Mouse (Mus musculus): ENCODE data around the gene Nptx1.

Gene Nptx1

GRCm38 (mm10) chr11:119547183-119547921 is at the start of gene Nptx1:
TSS of gene Nptx1 (minus strand) at chr11:119547753.
- peak; percentile 40 for DNase-seq (ENCODE audit: low spot score)

DNA sequence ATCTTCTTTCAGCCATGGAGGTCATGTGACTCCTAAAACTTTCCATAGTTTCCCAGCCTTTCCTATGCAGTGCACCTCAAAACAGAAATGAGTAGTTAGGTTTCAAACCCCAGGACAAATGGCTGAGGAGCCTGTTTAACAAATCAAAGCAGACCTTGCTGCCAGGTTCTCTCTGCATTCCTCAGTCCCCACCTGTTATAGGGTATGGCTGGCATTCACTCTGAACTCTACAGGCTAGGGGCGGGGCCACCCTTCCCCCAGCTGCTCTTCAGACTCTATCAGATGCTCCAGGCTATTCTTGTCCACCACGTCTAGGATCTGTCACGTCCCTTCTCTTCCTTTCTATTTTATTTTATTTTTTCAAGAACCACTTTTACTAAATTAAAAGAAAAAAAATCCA is 46.4 kb upstream of the Nptx1 start:
- no peak for DNase-seq (ENCODE audit: low spot score)

DNA sequence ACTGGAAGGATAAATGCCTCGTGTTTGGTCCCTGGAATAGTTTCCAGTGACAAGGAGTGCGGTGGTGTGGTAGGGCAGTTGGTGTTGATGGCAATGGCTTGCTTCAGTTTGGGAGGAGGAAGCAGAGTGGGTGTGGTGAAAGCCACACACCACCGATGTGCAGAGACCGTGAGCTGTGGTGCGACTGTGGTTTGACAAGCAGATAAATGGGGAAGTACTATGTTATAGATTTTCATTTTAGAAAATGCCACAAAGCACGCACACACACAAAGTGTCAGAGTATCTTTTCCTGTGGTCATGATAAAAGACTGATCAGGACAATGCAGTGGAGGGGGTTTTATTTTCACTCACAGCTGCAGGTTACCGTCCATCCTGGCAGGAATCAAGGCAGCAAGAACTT is 41.7 kb upstream of the Nptx1 start:
- no peak for DNase-seq (ENCODE audit: low spot score)

DNA sequence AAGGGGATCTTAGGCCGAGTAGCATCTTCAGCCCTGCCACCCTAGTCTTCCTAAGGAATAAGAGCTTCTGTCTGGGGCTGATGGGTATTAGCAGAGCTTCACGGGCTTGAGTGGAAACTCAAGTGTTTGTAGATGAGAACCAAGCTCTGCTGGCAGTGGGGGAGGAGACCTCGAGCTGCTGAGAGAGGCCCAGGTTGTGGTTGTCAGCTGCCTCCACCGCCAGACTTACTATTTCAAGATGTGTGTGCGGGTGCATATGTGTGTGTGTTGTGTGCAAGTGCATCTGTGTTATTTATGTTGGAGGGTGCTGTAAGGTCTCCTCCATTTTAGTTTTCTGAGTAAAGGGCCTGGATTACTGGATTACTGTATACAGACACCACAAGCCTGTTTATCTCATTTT is 39.6 kb upstream of the Nptx1 start:
- DNase-seq (ENCODE audit: low spot score), result no peak

DNA sequence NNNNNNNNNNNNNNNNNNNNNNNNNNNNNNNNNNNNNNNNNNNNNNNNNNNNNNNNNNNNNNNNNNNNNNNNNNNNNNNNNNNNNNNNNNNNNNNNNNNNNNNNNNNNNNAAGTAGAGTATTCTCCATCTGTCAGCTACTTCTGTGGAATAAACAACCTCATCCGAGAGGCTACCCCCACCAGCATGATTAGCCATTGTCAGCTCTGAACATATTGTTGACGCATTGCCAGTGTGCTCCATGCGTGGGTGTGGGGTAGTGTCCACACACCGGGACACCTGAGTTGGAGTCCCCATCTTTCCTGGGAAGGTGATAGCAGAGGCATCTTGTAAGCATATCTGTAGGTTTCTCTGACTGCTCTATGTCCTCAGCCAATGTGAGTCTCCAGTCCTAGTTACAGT is 39.0 kb upstream of the Nptx1 start:
- no peak for DNase-seq (ENCODE audit: low spot score)

GRCm38 (mm10) chr11:119577721-119578120 is 30.2 kb upstream of the Nptx1 start:
- DNase-seq (ENCODE audit: low spot score), result no peak

DNA sequence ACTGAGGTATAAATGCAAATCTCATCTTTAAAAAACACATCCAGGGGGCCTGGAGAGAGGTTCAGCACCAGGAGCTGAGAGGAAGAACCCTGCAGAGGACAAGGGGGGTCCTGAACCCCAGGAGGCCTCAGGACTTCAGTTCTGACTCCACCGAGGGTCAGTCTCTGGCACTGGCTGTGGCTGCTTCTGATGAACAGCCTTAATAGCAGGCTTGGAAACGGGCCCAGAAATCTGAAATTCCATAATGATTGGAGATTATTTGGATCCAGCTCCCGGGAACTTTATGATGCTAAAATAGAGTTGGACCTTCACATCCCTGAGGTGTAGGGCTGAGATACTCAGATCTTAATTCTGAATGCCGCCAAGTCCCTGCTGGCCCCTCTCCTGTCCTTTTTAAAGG is 29.3 kb upstream of the Nptx1 start:
- DNase-seq (ENCODE audit: low spot score), result no peak

DNA sequence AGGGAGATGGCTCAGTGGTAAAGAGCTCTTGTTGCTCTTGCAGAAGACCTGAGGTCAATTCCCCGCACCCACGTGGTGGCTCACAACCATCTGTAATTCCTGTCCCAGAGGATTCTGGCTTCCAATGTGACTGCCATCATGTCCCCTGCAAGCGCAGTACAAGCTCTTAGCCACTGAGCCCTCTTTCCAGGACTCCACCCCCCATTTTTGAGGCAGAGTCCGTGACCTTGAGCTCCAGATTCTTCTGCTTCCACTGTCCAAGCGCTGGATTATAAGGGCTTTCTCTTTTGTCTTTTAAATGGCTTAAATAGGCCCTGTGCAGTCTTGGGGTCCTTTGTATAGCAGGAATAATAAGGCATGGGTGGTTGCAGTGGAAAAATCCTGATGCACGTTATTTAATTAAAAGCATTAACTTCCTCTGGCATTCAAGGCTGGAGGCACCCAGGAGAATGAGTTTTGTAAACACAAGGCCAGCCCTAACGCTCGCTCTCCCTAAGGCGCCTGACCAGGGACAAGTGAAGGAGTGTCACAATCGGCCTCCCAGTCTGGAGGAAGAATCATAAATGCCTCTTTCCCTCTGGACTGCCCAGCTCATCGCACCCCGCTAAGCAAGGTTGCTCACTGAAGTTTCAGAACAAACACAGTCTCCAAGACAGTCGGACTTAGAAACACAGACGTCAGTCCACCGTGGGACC is 24.9 kb upstream of the Nptx1 start:
- DNase-seq (ENCODE audit: low spot score), result no peak

DNA sequence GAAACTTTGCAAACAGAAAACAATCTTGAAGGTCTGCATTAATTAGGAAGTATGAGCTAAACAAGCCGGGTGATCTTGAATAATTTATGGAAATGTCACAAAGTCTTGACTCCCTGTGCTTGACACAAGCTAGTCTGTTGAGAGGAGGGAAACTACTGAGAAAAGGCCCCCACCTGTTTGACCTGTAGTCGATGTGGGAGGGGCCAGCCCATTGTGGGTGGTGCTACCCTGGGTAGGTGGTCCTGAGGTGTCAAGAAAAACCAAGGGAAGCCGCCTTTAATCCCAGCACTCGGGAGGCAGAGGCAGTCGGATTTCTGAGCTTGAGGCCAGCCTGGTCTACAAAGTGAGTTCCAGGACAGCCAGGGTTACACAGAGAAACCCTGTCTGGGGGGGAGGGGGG is 18.6 kb upstream of the Nptx1 start:
- DNase-seq (ENCODE audit: low spot score), result no peak

DNA sequence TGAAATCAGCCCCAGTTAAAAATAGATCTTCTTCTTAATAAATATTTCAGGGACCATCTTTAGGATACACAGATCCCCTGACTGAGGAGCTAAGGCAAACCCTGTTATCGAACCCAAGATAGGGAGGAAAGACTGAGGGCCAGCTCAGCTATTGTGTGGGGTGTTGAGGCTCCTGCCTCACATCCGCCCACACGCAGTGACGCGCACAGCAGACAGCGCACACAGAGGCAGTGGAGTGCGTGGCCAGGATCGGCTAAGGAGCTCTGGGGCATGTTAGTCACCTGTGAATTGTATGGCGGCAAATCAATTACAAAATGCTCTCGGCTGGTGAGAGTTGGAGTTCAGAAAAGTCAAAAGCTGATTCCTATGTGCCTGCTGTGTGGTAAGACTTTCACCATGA is 18.1 kb upstream of the Nptx1 start:
- no peak for DNase-seq (ENCODE audit: low spot score)

GRCm38 (mm10) chr11:119565021-119565420 is 17.5 kb upstream of the Nptx1 start:
- DNase-seq (ENCODE audit: low spot score), result no peak

DNA sequence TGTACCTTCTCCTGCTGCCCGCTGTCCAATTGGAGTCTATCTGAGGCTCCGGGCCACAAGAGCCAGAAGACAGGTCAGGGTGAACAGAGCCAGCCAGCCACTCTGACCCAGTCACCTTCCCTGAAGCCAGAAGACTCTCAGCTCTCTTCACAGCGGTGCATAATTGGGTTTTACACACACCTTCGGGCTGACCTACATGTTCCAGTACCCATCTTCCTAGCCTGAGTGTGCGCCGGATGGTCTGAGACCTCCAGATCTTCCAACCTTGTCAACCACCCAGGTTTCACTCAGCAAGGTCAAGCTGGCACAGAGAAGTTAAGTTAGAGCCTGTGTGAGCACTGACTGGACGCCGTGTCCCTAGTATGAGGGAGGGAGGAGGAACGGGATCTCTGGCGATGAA is 16.8 kb upstream of the Nptx1 start:
- DNase-seq (ENCODE audit: low spot score), result no peak

DNA sequence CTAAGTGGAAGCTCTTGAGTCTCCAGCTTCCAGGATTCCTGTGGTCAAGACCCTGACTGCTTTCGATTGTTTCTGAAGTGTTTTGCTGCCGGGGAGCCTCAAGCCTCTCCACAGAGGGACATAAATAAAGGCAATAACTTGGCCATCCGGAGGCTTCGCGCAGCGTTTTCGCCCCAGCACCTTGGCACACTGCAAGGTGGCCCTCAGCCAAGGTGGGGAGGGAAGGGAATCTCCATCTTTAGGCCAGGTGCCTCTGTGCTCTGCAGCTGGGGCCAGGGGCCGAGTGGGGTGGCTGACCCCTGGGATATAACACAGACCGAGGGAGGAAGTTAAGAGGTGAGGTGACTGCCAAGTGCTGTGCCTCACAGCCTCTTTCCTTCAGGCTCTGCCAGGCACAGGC is 15.6 kb upstream of the Nptx1 start:
- no peak for DNase-seq (ENCODE audit: low spot score)

DNA sequence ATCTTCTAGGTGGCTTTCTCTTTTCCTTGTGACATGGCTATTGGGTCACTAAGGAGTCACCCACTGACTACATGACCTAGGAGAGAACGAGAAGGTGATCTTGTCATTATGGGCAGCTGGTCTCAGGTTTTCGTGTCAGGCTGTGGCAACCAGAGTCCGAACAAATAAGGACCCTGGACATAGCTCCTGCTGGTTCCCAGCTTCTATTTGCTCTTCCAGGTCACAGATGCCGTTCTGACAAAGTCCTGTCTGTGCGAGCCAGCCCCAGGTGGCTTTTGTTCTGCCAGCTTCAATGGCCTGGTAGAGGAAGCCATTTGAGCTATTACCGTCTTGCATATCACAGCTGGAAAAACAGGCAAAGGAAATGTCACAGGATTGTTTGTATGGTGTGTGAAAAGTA is 14.7 kb upstream of the Nptx1 start:
- no peak for DNase-seq (ENCODE audit: low spot score)

DNA sequence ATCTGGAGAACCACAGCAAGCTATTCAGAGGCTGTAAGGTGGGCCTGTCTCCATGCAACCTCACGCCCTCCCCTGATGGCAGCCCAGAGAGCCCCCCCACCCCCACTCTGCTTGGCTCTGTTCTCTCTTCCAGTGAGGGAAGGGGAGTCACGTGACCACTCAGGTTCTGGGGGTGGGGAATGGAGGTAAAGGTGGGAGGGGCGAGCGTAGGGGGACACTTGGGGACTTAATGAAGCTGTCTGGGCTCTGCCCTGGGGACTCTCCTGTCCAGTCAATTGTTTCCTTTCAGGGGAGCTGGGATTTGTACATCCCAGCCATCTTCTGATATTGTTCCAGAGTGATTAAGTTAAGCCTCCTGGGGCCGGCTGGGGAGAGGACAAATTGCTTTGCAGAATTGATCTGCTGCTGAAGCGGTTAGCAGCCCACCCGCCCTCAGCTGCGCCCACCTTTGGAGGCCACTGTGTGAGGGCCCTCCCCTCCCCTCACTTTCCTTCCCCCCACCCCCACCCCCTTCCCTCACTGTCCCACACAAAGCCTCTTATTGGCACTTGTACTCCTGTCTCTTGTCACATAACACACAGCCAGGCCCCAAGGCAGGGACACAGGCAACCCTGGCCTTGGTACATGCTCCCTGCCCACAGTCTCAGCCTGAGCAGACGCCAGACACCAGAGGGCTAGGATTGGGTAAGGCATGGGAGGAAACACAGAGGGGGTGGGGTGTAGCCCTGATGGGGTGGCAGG is 11.5 kb upstream of the Nptx1 start:
- DNase-seq (ENCODE audit: low spot score), result no peak

GRCm38 (mm10) chr11:119557940-119558869 is 10.7 kb upstream of the Nptx1 start:
- peak; percentile 53 for DNase-seq (ENCODE audit: low spot score)

GRCm38 (mm10) chr11:119555170-119555569 is 7.6 kb upstream of the Nptx1 start:
- no peak for DNase-seq (ENCODE audit: low spot score)

DNA sequence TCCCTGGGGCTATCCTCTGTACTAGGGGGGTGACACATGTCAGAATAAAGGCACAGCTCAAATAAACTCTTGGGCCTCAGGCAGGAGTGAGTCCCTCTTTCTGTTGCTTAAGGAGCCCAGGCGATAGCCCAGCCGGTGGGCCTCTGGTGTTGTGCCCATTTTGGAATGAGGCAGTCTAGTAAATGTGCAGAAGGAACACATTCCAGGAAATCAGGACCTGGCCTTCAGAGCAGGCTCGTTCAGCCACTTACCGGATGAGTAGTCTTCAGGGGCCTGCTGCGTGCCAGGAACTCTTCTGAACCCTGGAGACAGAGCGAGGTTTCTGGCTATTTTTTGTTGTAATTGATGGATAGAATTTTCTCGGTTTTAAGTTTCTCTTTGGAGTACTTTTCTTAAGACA is 7.2 kb upstream of the Nptx1 start:
- no peak for DNase-seq (ENCODE audit: low spot score)

GRCm38 (mm10) chr11:119552902-119553802 is 5.6 kb upstream of the Nptx1 start:
- DNase-seq (ENCODE audit: low spot score), result no peak

DNA sequence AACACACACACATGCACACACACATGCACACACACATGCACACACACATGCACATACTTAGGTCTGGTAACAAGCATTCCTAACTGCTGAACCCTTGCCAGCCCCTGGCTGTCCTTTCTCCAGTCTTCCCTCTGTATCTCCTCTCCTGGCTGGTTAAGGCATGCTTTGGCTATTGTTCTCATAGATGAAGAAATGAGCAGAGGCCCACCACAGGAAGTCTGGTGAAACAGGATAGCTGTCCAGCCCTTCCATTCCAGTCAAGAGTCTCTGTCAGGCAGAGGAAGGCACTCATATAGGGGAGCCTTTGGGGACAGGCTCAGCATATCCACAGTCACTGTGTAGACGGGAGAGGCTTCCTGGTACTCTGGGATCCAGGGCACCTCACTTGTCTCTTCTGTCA is 4.7 kb upstream of the Nptx1 start:
- no peak for DNase-seq (ENCODE audit: low spot score)

- DNase-seq (ENCODE audit: low spot score), result peak; percentile 37
Measured at GRCm38 (mm10) chr11:119551468-119551867, 3.9 kb upstream of the Nptx1 start.
